Mouse (Mus musculus) liver, adult 2 months (tissue): ENCODE data around the gene Fto.

Experiments used
- CTCF ChIP-seq: fragments of 200-500 bp; IDR thresholded peaks from 2 replicates; pipeline ENCODE4 v1.5.1; 2011; ENCODE audit warnings: low read depth, low read length, control low read depth
- POLR2A ChIP-seq: fragments of 200-500 bp; IDR thresholded peaks from 2 replicates; pipeline ENCODE4 v1.6.1; 2011; ENCODE audit warnings: low read length, control low read depth; ENCODE audit not compliant: insufficient read depth; ENCODE audit errors: extremely low read depth

GRCm38 (mm10) chr8:91563326-91563725 is 250.0 kb downstream of the Fto start:
- TF ChIP-seq POLR2A (no peak), CTCF (no peak)
